In the genomic region with DNA sequence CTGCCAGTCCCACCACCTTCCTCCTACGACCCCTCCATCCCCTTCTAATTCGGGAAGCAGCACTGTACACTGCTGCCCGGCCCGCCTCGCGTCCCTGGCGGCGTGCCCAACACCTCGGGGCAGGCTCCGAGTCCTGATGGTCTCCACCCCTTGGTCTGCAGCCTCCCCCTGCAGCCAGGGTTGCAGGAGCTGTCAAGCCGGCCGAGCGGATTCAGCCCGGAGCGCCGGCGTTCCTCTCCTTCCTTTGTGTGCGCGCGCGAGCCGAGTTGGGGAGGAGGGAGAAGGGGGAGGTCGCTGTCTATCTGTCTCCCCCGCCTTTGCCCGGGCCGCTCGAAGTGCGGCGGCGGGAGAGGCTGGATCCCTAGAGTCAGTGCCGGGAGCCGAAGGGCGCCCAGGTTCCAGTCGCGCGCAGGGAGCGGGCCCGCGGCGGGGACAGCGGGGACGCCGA, we compare ENCODE assay signal across 8 mouse cellular contexts. TPM values are rescaled to one million over a fixed set of nuclear protein-coding genes. Genes with fewer than 3 reads are reported as not detected.
DNase-seq lines count a peak whose midpoint lies in the region; ATAC-seq and TF ChIP-seq lines count a peak whose summit lies in the region.

A gene (plus strand): TSS at position 198 of the 448 bp plus-strand sequence.

- peak; percentile 86 for ATAC-seq in forebrain, embryonic 16.5 days
- ATAC-seq in neural tube, embryonic 15.5 days (ENCODE audit: low FRiP score), result peak; percentile 81

- peak within 1 kb of the TSS; percentile 51 for H3K4me2 ChIP-seq in forebrain, embryonic 16.5 days (ENCODE audit: low read length)
- H3K4me2 ChIP-seq in neural tube, embryonic 15.5 days, result peak within 1 kb of the TSS; percentile 90

- H3K9me3 ChIP-seq in E14TG2a.4 (ENCODE audit: low read length), result no peaks in the 10 kb centered on the region
- H3K9me3 ChIP-seq in forebrain, embryonic 16.5 days (ENCODE audit: control insufficient read depth, low read length), result no peaks in the 10 kb centered on the region
- H3K9me3 ChIP-seq in neural tube, embryonic 15.5 days (replicated peaks), result no peaks in the 10 kb centered on the region

- peaks cover 27% of the 10 kb centered on the region for H3K4me1 ChIP-seq in E14TG2a.4 (replicated peaks; ENCODE audit: low read depth, low read length)
- H3K4me1 ChIP-seq in brown adipose tissue, adult 24 weeks (ENCODE audit: control insufficient read depth, insufficient read depth, insufficient read length, low read length), result peaks cover 3% of the 10 kb centered on the region; the same call in 1 of the 2 replicates
- H3K4me1 ChIP-seq in forebrain, embryonic 16.5 days (replicated peaks; ENCODE audit: control insufficient read depth, insufficient read depth, low read length), result peaks cover 28% of the 10 kb centered on the region
- peaks cover 2% of the 10 kb centered on the region for H3K4me1 ChIP-seq in lung, adult 2 months (ENCODE audit: control insufficient read depth, insufficient read depth, low read length)
- H3K4me1 ChIP-seq in neural tube, embryonic 15.5 days, result peaks cover 39% of the 10 kb centered on the region

- no peak for TF ChIP-seq CTCF in E14TG2a.4 (conservative IDR thresholded peaks at IDR 0.05; ENCODE audit: low read length)
- no peak for TF ChIP-seq CTCF in lung, adult 2 months (IDR thresholded peaks at IDR 0.05; ENCODE audit: insufficient read depth, low read length)

- WGBS in forebrain, embryonic 16.5 days, result 0% methylated on average over 30 of the region's 43 CpGs
- 1% methylated on average over 43 of the region's 43 CpGs for WGBS in large intestine, adult 2 months
- 0% methylated on average over 42 of the region's 43 CpGs for WGBS in lung, adult 2 months
- 0% methylated on average over 35 of the region's 43 CpGs for WGBS in neural tube, embryonic 15.5 days

- no peak for TF ChIP-seq POLR2A in lung, adult 2 months (IDR thresholded peaks at IDR 0.05; ENCODE audit: borderline replicate concordance, extremely low read depth, low read depth, low read length)

- H3K9ac ChIP-seq in forebrain, embryonic 16.5 days (replicated peaks; ENCODE audit: low read depth, low read length), result peak within 1 kb of the TSS; percentile 99
- H3K9ac ChIP-seq in neural tube, embryonic 15.5 days (replicated peaks), result peak within 1 kb of the TSS; percentile 69

- H3K27ac ChIP-seq in brown adipose tissue, adult 24 weeks (replicated peaks; ENCODE audit: low read depth, low read length), result peak within 1 kb of the TSS; percentile 54
- H3K27ac ChIP-seq in forebrain, embryonic 16.5 days (ENCODE audit: low read length), result peak within 1 kb of the TSS; percentile 99
- H3K27ac ChIP-seq in neural tube, embryonic 15.5 days (replicated peaks), result peak within 1 kb of the TSS; percentile 91

- no peaks in the 10 kb centered on the region for H3K36me3 ChIP-seq in E14TG2a.4 (ENCODE audit: insufficient read depth, low read length)
- no peaks in the 10 kb centered on the region for H3K36me3 ChIP-seq in forebrain, embryonic 16.5 days (ENCODE audit: control insufficient read depth, insufficient read depth)
- H3K36me3 ChIP-seq in neural tube, embryonic 15.5 days, result no peaks in the 10 kb centered on the region

- peak within 1 kb of the TSS; percentile 90 for H3K4me3 ChIP-seq in E14TG2a.4 (replicated peaks; ENCODE audit: low read length)
- peak within 1 kb of the TSS; percentile 69 for H3K4me3 ChIP-seq in brown adipose tissue, adult 24 weeks (ENCODE audit: insufficient read depth, low read depth, low read length)
- peak within 1 kb of the TSS; percentile 75 for H3K4me3 ChIP-seq in forebrain, embryonic 16.5 days (replicated peaks; ENCODE audit: low read length)
- H3K4me3 ChIP-seq in lung, adult 2 months (replicated peaks; ENCODE audit: extremely low read depth, low read depth, low read length), result peak within 1 kb of the TSS; percentile 82
- peak within 1 kb of the TSS; percentile 62 for H3K4me3 ChIP-seq in neural tube, embryonic 15.5 days (replicated peaks)

- peak; percentile 54 to 69 for DNase-seq in heart, postnatal 36 days
- no peak for DNase-seq in large intestine, adult 2 months (ENCODE audit: low read depth, low spot score)
- peak; percentile 64 for DNase-seq in lung, adult 2 months
- DNase-seq in thymus, postnatal 36 days, result peak; percentile 35 to 43

- H3K27me3 ChIP-seq in E14TG2a.4 (ENCODE audit: insufficient read depth, low read length), result peaks cover 61% of the 10 kb centered on the region
- H3K27me3 ChIP-seq in forebrain, embryonic 16.5 days (replicated peaks; ENCODE audit: control insufficient read depth, insufficient read depth, low read length), result no peaks in the 10 kb centered on the region
- peaks cover 10% of the 10 kb centered on the region for H3K27me3 ChIP-seq in neural tube, embryonic 15.5 days (replicated peaks)

- intact Hi-C loops in heart, postnatal 36 days (cut with DNase I), result loop anchor here (2.0 to 5.0 kb wide), 2 partner anchors 39 to 77 kb away; no protein-coding TSS in a partner anchor

RNA-seq across cellular contexts. Expression of the gene that starts here (rescaled TPM):
- polyA plus RNA-seq in brown adipose tissue, adult 24 weeks (2012; ENCODE audit: insufficient read depth, insufficient read length, missing spikeins), result 1.2 and 2.5 TPM in 2 replicates
- polyA plus RNA-seq in forebrain, embryonic 16.5 days (2015; fragmentation: Nextera tagmentation; extraction: Ambion mirVana), result 42.0 and 45.0 TPM in 2 replicates
- 1 to 10 TPM; 2.6 to 3.2 TPM for total RNA-seq in heart, postnatal 36 days (2021)
- 12.5 and 22.5 TPM in 2 replicates for polyA plus RNA-seq in large intestine, adult 2 months (2012; rRNA removed)
- 8.5 and 12.5 TPM in 2 replicates for polyA plus RNA-seq in lung, adult 2 months (2012; rRNA removed)
- polyA plus RNA-seq in neural tube, embryonic 15.5 days (2015; fragmentation: Nextera tagmentation; extraction: Ambion mirVana), result 17.6 and 18.2 TPM in 2 replicates
